Mouse (Mus musculus): ENCODE results near the gene Ptpn18. TPM values are rescaled to one million over a fixed set of nuclear protein-coding genes. Genes with fewer than 3 reads are reported as not detected.

Gene Ptpn18
- polyA plus RNA-seq, 1 experiment from 2014 or later: 48.1 TPM

DNA sequence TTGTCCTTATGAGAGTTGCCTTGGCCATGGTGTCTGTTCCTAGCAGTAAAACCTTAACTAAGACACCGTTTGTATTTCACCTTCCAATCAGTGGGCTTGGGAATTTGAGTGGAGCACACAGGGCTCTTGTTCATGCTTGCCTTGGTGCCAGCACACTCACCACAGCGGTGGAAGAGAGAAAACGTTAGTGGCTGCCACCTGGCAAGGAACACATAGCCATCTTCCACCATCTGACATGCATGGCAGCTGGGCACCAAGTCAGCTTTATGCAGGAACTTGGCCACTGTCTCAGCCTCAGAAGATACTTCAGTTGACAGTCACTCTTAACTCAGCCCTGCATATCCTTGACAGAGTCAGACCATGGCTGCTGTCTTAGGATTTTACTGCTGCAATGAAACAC is 64.1 kb downstream of the Ptpn18 start:
- H3K27ac ChIP-seq (ENCODE audit: low read depth): no peak overlapping the region
- ATAC-seq (ENCODE audit: insufficient read depth): no peak
- H3K27me3 ChIP-seq (ENCODE audit: insufficient read depth, low read length): no peaks in the 10 kb centered on the region
- H3K9me3 ChIP-seq (ENCODE audit: low read depth, low read length): no peaks in the 10 kb centered on the region
- no peak for TF ChIP-seq CTCF (IDR thresholded peaks at IDR 0.05; ENCODE audit: low read depth)
- no peaks in the 10 kb centered on the region for H3K4me1 ChIP-seq (ENCODE audit: insufficient read depth)
- H3K4me3 ChIP-seq (ENCODE audit: low read depth, low read length): no peak overlapping the region
- WGBS: 74% methylated on average over 3 of the region's 3 CpGs
- no peak overlapping the region for H3K9ac ChIP-seq
- DNase-seq: no peak
- H3K4me2 ChIP-seq: no peak overlapping the region
- H3K36me3 ChIP-seq (ENCODE audit: insufficient read depth): no peaks in the 10 kb centered on the region

Small RNAs within 50 kb of the gene (microRNA-seq; reads per million reads assigned to microRNA genes)
- gene Mir5103 (ENCODE audit: borderline number of aligned reads): 4.8 reads per million, percentile 17 among the genes with 10 or more reads in this experiment

Other genes starting within 250 kb of the Ptpn18 start
- gene Ccdc115, start 20.1 kb upstream of the Ptpn18 start, polyA plus RNA-seq (2014; fragmentation: Nextera tagmentation; extraction: Ambion mirVana): 50.4 and 51.8 TPM in 2 replicates
- gene Imp4, start 19.9 kb upstream of the Ptpn18 start, polyA plus RNA-seq (2014; fragmentation: Nextera tagmentation; extraction: Ambion mirVana): 91.1 and 91.2 TPM in 2 replicates
- not detected in 2 replicates for gene Prss39, start 38.6 kb downstream of the Ptpn18 start, polyA plus RNA-seq (2014; fragmentation: Nextera tagmentation; extraction: Ambion mirVana)
- gene Cfc1, start 75.9 kb downstream of the Ptpn18 start, polyA plus RNA-seq (2014; fragmentation: Nextera tagmentation; extraction: Ambion mirVana): 0.24 TPM in 1 of 2 replicates, not detected in the other
- not detected in 2 replicates for gene Prss40, start 101.2 kb downstream of the Ptpn18 start, polyA plus RNA-seq (2014; fragmentation: Nextera tagmentation; extraction: Ambion mirVana)
- 0.11 TPM in 1 of 2 replicates, not detected in the other for gene Amer3, start 119.9 kb downstream of the Ptpn18 start, polyA plus RNA-seq (2014; fragmentation: Nextera tagmentation; extraction: Ambion mirVana)